Mouse (Mus musculus) spleen, adult 2 months (tissue): ENCODE data around the gene Ubp1.
A peak's percentile ranks its signal among the peaks of the same experiment; 100 is the strongest.

Experiments used
- CTCF ChIP-seq: fragments of 200-500 bp; IDR thresholded peaks from 2 replicates; pipeline ENCODE4 v1.5.1; 2011; ENCODE audit warnings: mild to moderate bottlenecking, inconsistent platforms; ENCODE audit not compliant: insufficient read depth, insufficient read length, insufficient replicate concordance; ENCODE audit errors: extremely low read depth
- POLR2A ChIP-seq: fragments of 200-500 bp; IDR thresholded peaks from 2 replicates; pipeline ENCODE4 v1.6.1; 2011; ENCODE audit warnings: low read depth, low read length, inconsistent platforms

GRCm38 (mm10) chr9:113930534-113931374 lies at the start of gene Ubp1:
- peak; percentile 36; the same call in 1 of the 2 replicates for TF ChIP-seq POLR2A
- TF ChIP-seq CTCF, result no peak
